Mouse (Mus musculus): ENCODE results near the gene Xxylt1.

- TF ChIP-seq POLR2A (IDR thresholded peaks at IDR 0.05; ENCODE audit: borderline replicate concordance, control insufficient read depth, low read depth, low read length) (no peak), CTCF (IDR thresholded peaks at IDR 0.05; ENCODE audit: control insufficient read depth, insufficient read depth, low read length) (no peak)
These were observed 152.1 kb downstream of the Xxylt1 start for GRCm38 (mm10) chr16:30929165-30929564.
